Mouse (Mus musculus) right cerebral cortex, adult 2 months (tissue): ENCODE results near the gene Galns.
A peak's percentile ranks its signal among the peaks of the same experiment; 100 is the strongest.

Source experiments
- DNase-seq, 2 experiments: peaks; one replicate each; pipeline ENCODE4 v3.0.0; 2021 to 2022; ENCODE audit warnings: low spot score in 2 of 2

The Galns gene

DNA sequence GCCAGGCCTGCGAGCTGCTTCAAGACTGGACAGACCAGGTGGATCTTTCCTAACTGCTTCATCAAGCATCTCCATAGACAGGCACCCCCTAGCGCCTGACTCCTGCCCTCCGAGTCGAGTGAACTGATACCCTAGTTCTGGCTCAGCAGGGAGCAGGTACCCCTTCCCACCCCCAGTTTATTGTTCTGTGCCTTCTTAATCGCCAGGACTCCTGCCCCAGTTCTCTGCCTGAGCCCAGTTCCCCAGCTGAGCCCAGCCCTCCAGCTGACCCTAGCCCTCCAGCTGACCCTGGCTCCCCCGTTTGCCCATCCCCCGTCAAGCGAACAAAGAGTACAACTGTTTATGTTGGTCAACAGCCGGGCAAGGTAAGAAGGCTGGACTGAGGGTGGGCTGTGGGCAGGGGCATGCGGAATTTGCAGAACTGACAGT, 42.4 kb downstream of the Galns start:
- no peak for DNase-seq

DNA sequence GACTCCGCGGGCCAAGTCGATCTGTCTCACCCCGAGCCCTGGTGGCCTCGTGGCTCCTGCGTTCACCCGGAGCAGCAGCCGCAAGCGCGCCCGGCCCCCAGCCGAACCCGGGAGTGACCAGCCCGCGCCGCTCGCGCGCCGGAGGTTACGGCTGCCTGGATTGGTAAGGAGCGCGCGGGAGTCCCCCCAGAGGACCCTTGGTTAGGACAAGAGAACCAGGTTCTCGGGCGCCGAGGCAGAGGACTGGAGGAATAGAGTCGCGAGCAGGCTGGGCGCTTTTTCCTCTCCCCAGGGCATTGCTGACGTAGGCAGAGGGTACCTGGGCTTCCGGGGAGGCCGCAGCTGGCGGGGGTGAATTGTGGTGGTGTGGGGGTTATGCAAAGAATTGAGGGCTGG, 43.2 kb downstream of the Galns start:
- DNase-seq: no peak

DNA sequence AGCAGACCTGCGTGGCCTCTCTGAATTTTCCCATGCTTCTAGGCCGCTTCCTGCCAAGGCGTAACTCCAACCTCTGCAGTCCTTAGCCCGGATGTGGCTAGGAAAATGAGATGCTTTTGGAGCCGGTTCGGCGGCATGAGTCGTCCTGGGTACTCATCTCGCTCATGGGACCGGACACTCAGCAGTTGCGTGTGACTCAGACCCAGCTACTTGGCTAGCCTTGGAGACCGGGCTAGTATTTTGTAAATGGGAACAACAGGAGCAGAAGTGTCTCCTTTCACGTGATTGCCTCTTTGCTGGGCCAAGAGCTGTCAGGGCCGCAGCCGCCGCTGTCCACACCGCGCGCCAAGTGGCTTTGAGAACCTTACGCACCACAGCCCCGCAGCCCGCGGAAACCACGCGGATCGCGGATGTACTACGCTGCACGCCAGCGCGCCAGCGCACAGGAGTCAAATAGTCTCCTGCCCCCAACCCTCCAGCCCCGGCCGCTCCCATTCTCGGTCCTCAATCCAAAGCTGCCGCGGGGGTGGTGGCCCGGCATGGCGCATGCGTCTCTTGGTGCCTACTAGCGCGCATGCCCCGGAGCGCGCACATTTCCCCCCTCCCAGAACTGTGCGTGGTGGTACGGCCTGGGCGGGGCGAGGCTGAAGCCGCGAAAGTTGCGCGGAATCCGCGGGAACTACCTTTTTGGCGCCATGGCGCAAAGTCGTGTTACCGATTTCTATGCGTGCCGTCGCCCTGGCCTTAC, 43.7 kb downstream of the Galns start, which contains the start of gene Cdt1:
Gene Cdt1 (plus strand): TSS at position 655 of the 748 bp plus-strand sequence.
- DNase-seq: peak; percentile 96 to 97

DNA sequence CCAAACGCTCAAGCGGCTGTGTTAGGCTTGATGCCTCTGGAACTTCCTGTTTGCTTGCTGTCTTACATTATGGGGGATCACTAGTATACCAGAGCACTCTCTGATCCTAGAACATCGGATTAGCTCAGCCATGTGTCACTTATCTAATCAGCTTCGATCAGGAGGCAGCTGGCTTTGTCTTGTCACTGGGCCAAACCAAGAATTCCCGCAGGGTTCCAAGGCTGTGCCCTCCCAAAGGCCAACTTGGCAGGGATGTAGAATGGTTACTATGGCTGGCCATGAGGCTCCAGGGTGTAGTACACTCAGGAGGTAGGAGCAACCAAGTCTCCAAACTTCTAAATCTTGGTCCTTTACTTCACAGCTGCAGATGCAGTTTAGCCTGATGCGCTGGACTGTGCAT, 44.5 kb downstream of the Galns start:
- no peak for DNase-seq

DNA sequence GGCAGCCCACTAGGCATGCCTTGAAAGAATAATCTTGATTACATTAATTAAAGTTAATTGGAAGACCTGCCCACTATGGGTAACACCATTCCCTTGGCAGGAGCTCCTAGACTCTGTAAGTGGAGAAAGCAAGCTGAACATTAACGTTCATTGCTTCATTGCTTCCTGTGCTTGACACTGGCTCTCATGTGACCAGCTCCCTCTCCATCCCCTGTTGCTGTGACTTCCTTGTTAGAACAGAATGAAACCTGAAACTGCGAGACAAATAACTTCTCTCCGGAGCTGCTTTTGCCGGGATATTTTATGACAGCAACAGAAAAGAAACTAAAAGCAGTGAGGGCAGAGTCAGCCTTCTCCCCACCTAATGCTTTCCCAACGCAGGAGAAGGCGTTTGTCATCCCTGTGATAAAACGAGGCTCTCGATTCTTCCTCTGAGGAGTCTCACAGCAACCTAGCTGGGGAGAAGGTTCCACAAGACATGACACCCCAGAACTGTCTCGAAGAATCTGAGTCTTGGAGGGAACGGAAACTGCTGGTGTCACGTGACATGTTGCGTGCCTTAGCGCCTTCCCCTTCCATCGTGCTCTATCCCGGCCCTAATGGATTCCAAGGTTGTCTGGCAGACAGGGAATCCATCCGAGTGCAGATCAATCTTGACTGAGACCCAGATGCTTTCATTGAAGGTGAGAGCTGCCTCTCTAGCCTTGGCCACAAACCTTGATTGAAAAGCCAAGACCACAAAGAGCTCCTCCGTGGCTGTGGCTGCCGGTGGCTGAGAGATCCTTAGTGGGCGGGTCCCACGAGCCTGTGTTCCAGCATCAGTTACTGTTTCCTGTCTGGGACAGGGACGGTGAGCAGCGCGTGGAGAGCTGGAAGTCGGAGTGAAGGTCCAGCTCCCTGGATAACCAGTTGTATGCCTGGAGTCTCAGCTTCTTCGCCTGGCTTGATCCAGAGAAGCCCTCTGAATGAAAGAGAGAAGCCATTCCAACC, 46.6 kb downstream of the Galns start:
- DNase-seq: no peak

DNA sequence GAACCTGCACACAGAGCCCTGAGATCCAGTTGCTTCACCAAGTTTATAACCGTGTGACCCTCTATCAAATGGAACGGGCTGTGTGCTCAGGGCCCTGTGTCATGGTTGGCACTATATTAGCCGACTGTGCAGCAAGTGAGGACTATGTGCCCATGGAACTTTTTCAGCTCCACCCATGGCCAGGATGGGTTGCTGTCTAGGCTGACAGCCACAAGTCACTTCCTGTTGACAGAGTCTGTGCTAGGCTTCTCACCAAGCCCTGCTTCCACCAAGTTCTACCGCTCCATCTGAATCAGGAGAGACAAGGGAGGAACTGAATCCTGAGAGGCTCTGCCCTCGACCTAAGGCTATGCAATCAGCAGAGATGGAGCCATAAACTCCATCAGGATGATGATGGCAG, 50.1 kb downstream of the Galns start:
- no peak for DNase-seq

DNA sequence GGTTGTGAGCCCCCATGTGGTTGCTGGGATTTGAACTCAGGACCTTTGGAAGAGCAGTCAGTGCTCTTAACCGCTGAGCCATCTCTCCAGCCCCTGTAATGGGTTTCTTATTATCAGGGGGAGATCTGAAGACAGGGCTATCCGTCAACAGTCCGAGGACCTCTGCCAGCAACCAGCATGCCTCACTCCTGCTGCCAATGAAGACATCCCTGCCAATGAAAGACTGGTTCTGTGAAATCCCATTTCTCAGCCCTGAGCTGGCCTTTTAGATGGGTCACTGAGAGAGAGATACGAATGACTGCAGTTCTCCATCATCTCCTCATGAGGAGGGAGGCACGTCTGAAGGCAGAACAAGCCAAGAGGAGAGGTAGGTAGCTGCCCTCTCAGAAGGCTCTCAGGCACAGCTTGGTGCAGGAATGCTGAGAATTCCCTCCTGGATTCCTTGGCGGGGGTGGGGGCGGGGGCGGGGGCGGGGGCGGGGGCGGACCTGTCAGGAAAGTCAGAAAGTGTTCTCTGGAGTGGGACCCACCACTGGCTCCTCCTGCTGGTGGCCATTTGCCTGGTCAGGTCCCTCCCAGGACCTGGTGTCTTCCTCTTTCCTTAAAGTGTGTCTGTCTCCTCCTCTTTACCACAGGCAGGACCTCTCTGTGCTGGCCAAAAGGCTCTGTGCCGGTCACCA, 52.5 kb downstream of the Galns start:
- no peak for DNase-seq

DNA sequence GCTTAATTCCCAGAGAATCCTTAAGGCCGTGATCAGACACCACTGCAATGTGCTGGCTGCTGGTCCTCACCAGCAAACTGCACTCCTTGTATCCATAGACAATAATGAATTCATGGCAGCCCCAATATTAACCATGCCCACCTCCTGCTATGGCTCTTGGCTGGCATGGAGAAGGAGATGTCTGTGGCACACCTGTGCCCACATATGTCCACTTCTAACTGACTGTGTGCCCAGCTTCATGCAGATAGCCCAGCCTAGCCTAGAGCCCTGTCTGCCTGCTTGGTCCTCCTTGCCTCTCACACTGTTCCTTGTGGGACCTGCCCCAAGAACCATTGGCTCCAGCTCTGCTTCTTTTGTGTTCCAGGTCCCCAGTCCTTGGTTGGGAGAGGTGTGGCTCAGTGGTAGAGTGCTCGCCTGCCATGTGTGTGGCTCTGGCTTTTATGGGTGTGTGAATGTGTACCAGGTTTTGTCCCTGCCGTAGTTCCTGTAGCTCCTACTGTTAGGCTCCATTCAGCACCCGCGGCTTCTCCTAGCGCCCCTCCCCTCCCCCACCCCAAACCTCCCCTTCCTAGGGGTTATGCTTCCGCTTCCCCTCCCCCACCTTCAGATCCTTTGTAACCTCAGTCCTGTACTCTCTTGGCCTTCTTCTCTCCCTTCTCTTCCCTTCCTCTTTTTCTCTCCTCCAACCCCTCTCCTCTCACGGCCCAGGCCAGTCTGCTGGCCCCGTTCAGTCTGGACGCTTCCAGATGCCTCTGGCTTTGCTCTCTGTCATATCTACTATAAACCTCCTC, 53.8 kb downstream of the Galns start:
- DNase-seq: no peak

DNA sequence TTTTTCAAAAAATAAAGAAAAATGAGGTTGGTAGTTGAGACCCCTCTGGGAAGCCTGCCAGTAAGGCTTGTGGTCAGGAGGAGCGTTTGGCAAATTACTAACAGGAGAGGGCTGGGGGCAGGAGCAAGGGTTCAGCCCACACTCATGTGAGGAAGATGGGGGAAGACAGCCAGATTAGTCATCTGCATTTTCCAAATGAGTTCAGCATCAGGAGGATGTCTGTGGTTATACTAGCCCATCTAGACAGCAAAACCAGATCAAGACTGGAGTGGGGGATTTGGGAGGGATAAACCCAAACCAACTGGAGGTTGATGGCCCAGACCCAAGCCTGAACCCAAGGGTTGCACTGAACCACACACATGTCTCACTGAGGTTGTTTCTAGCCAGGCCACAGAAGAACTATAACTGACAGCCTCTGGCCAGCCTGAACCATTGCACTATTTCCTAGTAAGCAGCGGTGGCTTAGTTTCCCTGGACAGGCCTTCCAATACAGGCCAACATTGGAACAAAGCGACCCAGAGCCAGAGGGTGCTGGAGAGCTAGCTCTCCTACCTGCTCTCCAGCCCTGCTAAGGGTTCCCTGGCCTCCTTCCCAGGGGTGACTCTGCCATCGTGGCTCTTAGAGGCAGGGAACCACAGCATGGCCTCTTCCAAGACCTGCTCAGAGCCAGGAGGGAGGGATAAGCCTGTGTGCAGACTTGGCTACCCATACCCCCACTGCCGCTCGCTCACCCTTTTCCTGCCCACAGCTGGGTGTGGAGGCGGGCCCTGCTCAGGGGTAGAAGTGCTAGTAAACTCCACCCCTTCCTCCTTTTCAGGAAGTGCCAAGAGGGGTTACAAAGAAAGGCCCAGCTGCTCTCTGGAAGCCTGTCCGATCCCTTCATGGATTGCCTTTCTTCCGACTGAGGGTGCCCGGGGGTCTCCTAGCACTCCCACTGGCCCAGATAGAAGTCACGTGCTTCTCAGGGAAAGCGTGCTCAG, 54.9 kb downstream of the Galns start:
- no peak for DNase-seq

DNA sequence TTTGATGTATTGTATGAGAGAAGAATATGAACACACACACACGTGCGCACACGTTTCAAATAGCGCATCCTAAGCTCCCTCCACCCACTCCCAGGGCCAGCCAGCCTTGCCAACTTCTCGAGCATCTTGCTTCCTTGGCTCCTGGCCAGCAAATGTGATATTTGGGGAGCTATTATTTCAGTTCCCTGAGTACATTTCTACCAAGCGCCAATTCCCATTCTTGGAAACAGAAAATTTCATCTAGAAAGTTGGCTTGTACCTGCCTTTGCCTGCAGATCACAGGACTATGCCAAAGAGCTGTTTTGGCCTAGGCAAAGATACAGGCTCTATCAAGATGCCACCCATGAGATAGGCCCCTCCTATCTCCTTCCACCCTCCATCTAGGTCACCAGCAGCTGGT, 56.5 kb downstream of the Galns start:
- peak; percentile 69 to 80 for DNase-seq

DNA sequence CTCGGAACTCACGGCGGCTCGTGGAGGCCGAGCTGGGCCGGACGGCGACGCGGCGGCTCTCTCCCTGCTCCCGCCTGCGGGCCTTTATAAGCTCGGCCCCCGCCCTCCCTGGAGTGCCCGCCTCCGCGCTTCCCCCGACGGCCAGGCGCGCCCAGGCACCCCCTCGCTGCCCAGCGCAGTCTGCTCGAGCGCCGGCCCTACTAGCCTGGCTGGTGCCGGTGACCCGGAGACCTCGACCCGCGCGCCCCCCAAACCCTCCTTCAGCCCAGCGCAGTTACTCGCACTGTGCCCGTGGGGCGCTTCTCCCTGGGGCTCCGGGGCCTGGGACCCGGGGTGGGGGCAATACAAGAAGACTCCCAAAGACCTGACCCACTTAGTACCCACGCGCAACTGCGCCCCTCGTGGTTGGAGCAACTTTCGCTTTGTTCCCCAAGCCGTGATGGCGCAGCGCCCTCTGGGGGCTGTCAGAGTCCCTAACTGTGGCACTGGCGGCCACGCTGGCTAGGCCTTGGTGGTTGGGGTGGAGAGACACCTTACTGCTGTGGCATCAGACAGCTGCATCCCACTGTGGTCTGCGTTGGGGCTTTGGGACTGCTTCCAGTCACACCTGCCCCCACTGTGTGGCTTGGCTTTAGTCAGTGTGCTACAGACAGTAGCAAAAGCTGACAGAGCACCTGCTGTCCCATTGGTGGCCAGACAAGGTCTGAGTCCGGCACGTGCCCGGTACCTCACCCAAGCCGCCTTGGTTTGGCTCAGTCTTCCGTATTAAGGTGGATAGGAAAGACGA, 59.8 kb downstream of the Galns start, which contains the start of gene Piezo1:
Gene Piezo1 (minus strand): TSS at position 65 of the 787 bp plus-strand sequence.
- DNase-seq: peak; percentile 82 to 87

DNA sequence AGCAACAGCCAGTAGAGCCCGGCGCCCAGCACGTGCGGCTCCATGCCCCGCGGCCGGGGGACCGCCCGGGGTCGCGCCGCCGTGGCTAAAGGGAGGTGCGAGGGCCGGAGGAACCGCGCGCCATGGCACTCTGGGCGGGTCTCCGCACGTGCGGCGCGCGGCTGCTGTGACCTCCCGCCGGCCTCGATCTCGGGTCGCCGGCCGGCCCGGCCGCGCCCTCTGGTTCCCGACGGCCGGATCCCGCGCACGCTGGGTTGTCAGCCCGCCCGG, 60.3 kb downstream of the Galns start:
- DNase-seq: no peak

DNA sequence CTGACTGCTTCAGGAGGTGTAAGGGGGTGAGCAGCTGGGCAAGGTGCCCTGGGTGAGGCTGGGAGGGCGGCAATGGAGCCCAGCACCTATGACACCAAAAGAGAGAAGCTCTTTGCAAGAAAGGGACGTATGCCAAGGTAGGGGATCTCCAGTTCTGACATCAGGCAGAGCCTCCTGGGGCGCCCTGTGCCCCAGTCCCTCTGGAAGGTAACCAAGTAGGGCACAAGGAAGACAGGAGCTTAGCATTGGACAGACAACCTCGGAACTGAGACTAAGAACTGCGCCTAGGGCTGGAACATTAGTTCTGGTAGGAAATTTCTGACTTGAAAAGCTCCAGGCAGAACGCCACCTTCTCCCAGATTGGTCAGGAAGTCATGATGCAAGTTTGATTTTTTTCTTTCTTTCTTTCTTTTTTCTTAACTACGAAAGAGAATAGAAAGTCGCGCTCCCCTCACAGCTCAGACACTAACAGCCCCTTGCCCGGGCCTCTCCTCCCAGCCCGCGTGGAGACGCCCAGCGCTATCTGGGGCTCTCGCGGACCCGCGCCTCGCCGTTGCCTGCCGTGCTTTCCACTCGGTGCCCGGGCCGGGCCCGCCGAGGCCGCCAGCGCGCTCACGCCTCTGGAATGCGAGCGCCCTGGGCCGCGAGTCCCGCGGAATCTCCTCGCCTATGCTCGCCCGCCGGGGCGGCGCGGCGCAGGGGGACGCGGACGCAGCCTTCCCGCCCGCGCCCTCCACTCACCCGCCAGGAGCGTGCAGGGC, 60.8 kb downstream of the Galns start:
- no peak for DNase-seq

DNA sequence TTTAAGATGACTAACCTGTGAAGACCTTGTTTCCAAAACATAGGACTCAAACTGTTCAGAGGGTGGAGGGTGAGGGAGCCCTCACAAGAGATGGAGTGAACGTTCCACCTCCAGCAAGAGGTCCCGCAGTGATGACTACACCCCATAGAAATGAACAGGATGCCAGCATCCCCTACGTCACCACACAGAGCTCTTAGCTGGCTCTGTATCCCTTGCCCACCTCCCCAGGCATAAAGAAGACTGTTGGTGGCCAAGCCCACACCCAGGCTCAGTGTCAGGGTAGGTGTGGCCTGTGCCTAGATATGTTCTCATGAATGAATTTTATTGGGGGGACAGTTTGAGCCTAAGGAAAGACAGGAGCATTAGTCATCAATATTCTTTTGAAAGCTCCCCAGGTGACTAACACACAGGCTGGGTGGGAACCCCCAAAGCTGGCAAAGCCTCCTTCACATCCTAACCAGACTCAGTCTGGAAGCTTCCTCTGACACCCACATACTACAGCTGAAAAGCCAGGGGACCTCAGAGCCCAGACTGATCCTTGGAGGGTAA, 62.3 kb downstream of the Galns start:
- DNase-seq: no peak

DNA sequence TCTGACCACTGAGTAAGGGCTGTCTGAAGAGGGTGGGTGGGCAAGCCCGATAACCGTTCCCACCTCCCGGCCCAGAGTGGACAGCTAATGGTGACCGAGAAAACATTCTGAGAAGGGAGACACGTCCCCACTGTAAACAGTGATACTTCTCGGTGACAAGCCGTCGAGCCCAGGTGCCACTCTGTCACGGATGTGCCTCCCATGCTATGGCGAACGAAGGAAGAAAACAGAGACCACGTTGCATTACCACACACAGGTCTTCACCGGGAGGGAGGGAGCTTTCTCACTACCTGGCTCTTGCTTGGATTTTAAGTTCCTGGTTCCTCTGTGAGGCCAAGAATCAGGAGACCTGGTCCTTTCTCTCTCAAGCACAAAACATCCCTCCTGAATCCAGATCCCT, 62.9 kb downstream of the Galns start:
- no peak for DNase-seq

DNA sequence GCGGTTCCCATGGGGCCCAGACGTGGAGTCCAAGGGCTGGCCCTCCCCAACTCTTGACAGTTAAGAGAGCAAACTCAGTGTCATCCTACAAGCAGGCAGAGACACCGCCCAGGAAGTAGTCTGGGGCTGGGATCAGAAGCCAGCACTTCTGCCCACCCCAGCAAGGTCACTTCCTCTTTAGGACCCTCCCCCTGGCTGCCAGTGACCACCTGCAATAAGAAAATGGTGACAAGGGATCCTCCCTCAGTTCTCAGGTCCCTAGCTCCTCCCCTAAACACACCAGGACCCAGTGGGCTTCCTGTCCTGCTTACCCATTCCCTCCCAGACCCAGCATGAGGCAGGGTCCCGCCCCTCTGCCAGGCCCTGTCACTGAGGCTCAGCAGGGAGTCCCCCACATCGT, 63.4 kb downstream of the Galns start:
- no peak for DNase-seq

DNA sequence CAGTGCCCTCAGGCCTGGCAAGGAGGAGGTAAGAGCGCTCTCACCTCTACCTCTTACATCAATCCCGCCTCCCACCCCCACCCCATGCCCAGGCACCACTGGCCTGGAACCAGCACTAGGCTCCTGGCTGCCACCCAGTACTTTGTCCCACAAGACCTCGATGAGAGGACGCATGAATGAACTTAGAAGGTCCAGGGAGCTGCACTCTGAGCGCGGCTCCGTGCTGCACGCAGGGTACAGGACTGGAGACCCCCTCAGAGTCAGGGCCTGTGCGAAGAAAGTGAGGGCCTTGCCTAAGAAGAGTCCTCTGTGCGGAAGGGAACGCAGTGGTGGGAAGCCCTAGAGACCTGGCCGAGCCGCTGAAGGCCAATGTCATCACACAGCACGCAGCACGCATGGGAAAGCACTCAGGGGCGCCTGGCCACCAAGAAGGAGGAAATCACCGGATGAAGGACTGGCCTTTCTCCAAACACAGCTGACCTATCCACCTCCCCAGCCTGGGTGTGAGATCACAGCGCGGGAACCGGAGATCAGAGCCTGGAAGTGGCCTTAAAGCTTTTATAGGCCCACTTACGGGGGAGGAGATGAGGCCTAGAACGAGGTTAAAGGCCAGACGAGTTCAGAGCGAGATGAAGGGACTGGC, 64.3 kb downstream of the Galns start:
- DNase-seq: no peak
